Mouse (Mus musculus) T-helper 2 cell (primary cell): ENCODE measurements around the gene Dlgap5.

Source experiments
- in situ Hi-C: fragments of 300-600 bp; cut with MboI, MseI; formaldehyde crosslinking; loops from one replicate; pipeline ENCODE4 v1.15.1; 2025; ENCODE audit warnings: high pct_unique_total_duplicates

The Dlgap5 gene

DNA sequence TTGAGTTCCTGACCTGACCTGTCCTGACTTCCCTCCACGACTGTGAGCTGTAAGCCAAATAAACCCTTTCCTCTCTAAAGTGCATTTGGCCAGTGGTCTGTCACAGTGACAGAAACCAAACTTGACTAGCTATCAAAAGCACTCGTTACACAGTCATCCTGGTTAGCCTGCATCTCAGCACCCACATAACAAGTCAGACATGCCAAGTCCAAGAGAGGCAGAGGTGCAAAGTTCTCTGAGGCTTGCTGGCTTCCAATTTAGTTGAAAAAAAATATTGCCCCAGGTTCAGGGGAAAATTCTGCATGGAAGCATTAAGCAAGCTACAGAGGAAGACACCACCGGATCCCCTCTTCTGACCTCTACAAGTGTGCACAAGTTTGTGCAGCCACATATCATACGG is 65.0 kb downstream of the Dlgap5 start:
- in situ Hi-C loops, result no loop called here

DNA sequence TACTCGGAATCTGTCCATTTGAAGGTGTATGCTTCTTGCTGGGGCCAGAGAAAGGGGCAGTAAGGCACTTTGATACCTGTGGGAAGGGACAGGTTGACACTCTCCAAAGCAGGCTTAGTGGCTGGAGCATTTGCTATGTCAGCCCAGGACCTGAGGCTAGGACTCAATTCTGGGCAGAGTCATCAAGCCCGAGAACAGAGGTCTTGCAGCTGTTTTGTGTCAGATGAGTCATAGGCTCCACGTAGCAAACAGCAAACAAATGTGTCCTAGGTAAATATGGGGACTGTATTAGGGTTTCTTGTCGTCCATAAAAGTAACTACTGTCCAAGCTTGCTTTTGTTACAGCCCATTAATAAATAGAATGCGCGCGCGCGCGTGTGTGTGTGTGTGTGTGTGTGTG is 65.9 kb downstream of the Dlgap5 start:
- in situ Hi-C loops, result no loop called here

DNA sequence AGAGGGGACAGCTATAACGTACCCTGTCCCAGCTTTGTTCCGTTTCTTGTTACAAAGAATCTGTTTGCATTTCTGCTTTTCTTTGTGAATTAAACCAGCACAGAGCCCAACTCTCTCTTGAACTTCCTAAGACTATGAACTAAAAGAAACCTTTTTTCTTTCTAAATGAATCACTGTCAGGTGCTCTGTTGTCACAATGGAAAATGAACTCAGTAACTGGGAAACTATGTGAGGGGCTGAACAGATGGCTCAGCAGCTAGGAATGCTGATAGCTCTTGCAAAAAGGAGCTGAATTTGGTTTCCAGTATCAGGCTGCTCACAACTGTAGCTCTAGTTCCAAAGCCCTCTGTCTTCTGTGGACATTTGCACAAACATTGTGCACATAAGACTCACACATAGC is 67.2 kb downstream of the Dlgap5 start:
- in situ Hi-C loops, result no loop called here

DNA sequence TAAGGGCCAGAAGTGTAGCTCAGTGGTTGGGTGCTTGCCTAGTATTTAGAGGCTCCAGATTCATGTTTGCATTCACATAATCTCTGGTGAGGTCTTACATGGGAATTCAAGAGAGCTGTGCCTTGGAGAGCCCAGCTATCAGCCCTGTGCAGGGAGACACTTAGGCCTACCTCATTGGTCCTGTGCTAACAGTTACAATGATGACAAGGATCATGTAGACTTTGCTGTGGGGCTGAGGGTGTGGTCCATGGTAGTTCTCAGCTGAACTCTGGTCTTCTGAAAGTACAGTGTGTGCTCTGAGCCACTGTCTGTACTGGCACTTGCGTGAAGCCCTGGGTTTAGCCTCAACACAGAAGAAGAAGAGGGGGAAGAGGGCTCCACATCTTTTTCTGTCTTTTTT is 71.5 kb downstream of the Dlgap5 start:
- in situ Hi-C loops, result no loop called here

DNA sequence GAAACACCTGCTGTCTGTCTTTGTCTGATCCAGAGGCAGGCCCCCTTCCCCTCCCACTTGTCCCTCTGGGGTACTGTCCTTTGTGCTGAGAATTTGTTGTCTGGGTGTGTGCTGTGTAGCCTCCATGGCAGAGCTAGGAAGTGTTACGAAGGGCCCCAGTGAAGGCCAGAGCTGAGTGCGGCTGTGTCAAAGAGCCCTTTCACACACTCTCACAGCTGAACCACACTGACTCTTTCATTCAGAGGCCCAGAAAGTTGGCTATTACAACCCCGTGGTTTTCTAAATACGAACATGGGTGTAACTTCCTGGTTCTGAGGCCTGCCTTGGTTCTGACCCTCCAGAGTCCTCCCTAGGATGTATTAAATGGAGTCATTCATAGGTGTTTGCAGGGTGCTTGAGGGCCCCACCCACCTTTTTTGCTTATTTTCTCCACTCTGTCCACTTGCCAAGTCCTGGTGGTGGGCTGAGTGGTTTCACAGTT is 76.4 kb downstream of the Dlgap5 start:
- in situ Hi-C loops, result no loop called here

DNA sequence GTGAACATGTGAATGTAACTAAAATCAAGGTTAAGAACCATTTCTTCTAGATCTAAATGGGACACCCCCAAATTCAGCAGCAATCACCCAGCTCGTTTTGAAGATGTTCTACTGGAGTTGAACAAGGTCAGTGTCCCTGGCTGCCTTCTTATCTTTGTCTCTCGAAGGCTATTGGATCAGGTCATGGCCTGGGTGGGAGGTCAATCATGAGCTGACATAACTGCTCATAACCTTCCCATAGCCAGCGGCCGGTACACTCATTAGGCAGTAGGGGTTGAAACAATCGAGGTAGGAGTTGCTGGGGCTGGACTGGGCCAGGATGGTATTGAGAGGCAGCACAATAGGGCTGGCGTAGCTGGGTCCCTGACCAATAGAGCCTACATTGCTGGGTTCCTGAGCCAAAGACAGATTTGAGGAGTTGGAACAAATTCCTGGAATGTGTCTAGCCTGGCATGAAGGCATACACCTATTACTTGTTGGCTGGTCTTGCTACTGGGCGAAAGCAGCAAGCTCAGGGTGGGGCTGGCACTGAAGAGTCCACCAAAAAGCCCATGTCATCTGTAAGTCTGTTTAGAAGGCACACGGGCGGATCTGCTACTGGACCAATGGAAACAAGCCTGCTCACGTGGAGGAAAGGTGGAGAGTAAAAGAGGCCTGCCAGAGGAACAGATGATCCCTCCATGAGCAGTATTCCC is 77.8 kb downstream of the Dlgap5 start:
- in situ Hi-C loops, result no loop called here
